Mouse (Mus musculus) G1E-ER4 (cell line): ENCODE data around the gene Dnajb6. TPM values are rescaled to one million over a fixed set of nuclear protein-coding genes. Genes with fewer than 3 reads are reported as not detected.

Experiments used
- GATA1 ChIP-seq: IDR thresholded peaks from one replicate; pipeline ENCODE4 v1.8.0; 2012; ENCODE audit warnings: low read length, inconsistent platforms
- polyA plus RNA-seq: library from polyadenylated mRNA; stranded (reverse); fragments of >175 nt; gene quantifications from 2 replicates; pipeline ENCODE4 v1.2.3, GENCODE M21; 2012

The Dnajb6 gene
- polyA plus RNA-seq, 1 experiment: 238 TPM

- TF ChIP-seq GATA1: no peak
Observed at GRCm38 (mm10) chr5:29826780-29827179, 91.3 kb downstream of the Dnajb6 start.

GRCm38 (mm10) chr5:29842444-29843166 is 107.1 kb downstream of the Dnajb6 start:
- TF ChIP-seq GATA1: no peak

GRCm38 (mm10) chr5:29845038-29845437 is 109.5 kb downstream of the Dnajb6 start:
- TF ChIP-seq GATA1: no peak

GRCm38 (mm10) chr5:29847494-29847893 is 112.0 kb downstream of the Dnajb6 start:
- no peak for TF ChIP-seq GATA1

GRCm38 (mm10) chr5:29848091-29848490 is 112.6 kb downstream of the Dnajb6 start:
- TF ChIP-seq GATA1: no peak

- TF ChIP-seq GATA1: no peak
Observed at GRCm38 (mm10) chr5:29852376-29852775, 116.9 kb downstream of the Dnajb6 start.

GRCm38 (mm10) chr5:29853035-29853434 is 117.5 kb downstream of the Dnajb6 start:
- no peak for TF ChIP-seq GATA1

GRCm38 (mm10) chr5:29854376-29854775 is 118.9 kb downstream of the Dnajb6 start:
- TF ChIP-seq GATA1: no peak

GRCm38 (mm10) chr5:29854971-29855370 is 119.5 kb downstream of the Dnajb6 start:
- no peak for TF ChIP-seq GATA1

GRCm38 (mm10) chr5:29861522-29861921 is 126.0 kb downstream of the Dnajb6 start:
- TF ChIP-seq GATA1: no peak

- TF ChIP-seq GATA1: no peak
Observed at GRCm38 (mm10) chr5:29862388-29862787, 126.9 kb downstream of the Dnajb6 start.

DNA sequence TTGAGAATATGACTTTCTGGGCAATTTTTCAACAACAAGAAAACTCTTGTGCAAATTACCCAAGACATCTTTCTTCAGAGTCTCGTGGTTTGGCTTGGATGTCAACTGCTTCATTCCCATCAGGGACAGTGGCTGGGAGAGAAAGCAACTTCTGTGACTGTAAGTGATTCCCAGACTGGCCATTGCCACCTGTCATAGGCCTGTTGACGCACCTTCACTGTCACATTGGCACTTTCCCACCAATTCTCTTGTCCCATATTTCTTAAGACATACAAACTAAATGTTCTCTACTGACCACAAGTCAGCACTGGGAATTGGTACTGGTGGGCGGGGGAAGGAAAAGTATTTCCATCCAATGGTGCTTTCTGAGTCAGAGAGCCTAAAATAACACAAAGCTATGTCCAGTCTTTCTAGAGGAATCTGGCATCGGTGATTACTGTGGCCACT is 128.8 kb downstream of the Dnajb6 start:
- TF ChIP-seq GATA1: no peak

GRCm38 (mm10) chr5:29864994-29865393 is 129.5 kb downstream of the Dnajb6 start:
- TF ChIP-seq GATA1: no peak

Other genes with a start within 250 kb of the Dnajb6 start
- gene Ube3c, start 166.4 kb upstream of the Dnajb6 start, polyA plus RNA-seq: 4.7 and 5.2 TPM in 2 replicates
- 0.35 TPM in 1 of 2 replicates, not detected in the other for gene Gm5129, start 248 bp downstream of the Dnajb6 start, polyA plus RNA-seq